Mouse (Mus musculus): ENCODE data around the gene Rhog. TPM values are rescaled to one million over a fixed set of nuclear protein-coding genes. Genes with fewer than 3 reads are reported as not detected.
A peak's percentile ranks its signal among the peaks of the same experiment; 100 is the strongest.

Rhog gene
- total RNA-seq, 2 experiments from 2014 or later = 53.8 to 55.6 TPM

GRCm38 (mm10) chr7:102250631-102251214, 5.1 kb downstream of the Rhog start:
- peak; percentile 93 to 96 for DNase-seq

GRCm38 (mm10) chr7:102249896-102250630, 5.8 kb downstream of the Rhog start:
- peak; percentile 75 to 88 for DNase-seq

GRCm38 (mm10) chr7:102249531-102249895, 6.3 kb downstream of the Rhog start:
- DNase-seq = peak in 1 of 2 experiments; percentile 54

- DNase-seq = no peak
Measured at GRCm38 (mm10) chr7:102248691-102249404, 7.0 kb downstream of the Rhog start.

GRCm38 (mm10) chr7:102246956-102247797, 8.7 kb downstream of the Rhog start:
- peak in 1 of 2 experiments; percentile 27 for DNase-seq

GRCm38 (mm10) chr7:102246265-102246664, 9.6 kb downstream of the Rhog start:
- DNase-seq = no peak

GRCm38 (mm10) chr7:102245775-102246174, 10.1 kb downstream of the Rhog start:
- DNase-seq = peak in 1 of 2 experiments; percentile 59

GRCm38 (mm10) chr7:102244782-102245535, 10.9 kb downstream of the Rhog start:
- DNase-seq = peak in 1 of 2 experiments; percentile 30

GRCm38 (mm10) chr7:102243870-102244269, 12.0 kb downstream of the Rhog start:
- peak; percentile 27 to 55 for DNase-seq

GRCm38 (mm10) chr7:102242917-102243316, 12.9 kb downstream of the Rhog start:
- no peak for DNase-seq

- DNase-seq = no peak
Measured at GRCm38 (mm10) chr7:102242371-102242770, 13.5 kb downstream of the Rhog start.

- DNase-seq = no peak
Measured at GRCm38 (mm10) chr7:102239591-102239990, 16.3 kb downstream of the Rhog start.

GRCm38 (mm10) chr7:102238686-102239286, 17.1 kb downstream of the Rhog start:
- no peak for DNase-seq

- no peak for DNase-seq
Measured at GRCm38 (mm10) chr7:102233059-102233458, 22.8 kb downstream of the Rhog start.

- peak; percentile 63 to 77 for DNase-seq
Measured at GRCm38 (mm10) chr7:102229814-102230213, 26.0 kb downstream of the Rhog start.

GRCm38 (mm10) chr7:102228049-102228670, 27.7 kb downstream of the Rhog start:
- no peak for DNase-seq

GRCm38 (mm10) chr7:102226051-102226450, 29.8 kb downstream of the Rhog start:
- no peak for DNase-seq

GRCm38 (mm10) chr7:102223883-102224738, 31.7 kb downstream of the Rhog start:
- peak; percentile 66 to 74 for DNase-seq

- peak; percentile 85 to 90 for DNase-seq
Measured at GRCm38 (mm10) chr7:102222830-102223556, 32.9 kb downstream of the Rhog start.

Data from adrenal gland, postnatal 36 days (tissue).